Mouse (Mus musculus) G1E (cell line): Measurements from ENCODE around the gene Mgat4e.

Experiments used
- CTCF ChIP-seq: IDR thresholded peaks from 2 replicates; pipeline ENCODE4 v1.5.1; 2012; ENCODE audit warnings: low read depth, low read length, inconsistent platforms, mixed read lengths
- GATA1 ChIP-seq: IDR thresholded peaks from 2 replicates; pipeline ENCODE4 v1.6.1; 2012; ENCODE audit warnings: borderline replicate concordance, low read length, inconsistent platforms, mixed read lengths
- POLR2AphosphoS5 ChIP-seq: IDR thresholded peaks from 2 replicates; pipeline ENCODE4 v1.6.1; 2012; ENCODE audit warnings: low read depth, low read length, inconsistent platforms; ENCODE audit not compliant: insufficient replicate concordance
- TAL1 ChIP-seq: conservative IDR thresholded peaks from 2 replicates; pipeline ENCODE4 v1.6.1; 2012; ENCODE audit warnings: low read depth, low read length, inconsistent platforms, mixed read lengths

DNA sequence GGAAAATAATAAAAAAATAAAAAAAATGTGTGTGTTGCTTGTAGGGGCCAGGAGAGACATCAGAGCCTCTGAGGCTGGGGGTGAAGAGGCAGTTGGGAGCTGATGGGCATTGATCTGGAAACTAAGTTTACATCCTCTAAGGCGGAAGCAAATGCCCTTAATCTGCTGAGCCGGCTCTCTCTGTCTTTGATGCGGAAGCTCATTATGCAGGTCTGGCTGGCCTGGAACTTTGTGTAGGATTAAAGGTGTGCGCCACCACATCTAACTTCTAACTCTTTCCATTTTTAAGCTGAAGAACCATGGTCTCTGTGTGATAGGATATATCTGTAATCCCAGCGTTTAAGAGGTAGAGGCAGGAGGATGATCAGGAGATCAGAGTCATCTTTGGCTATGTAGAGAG lies 9.0 kb upstream of the Mgat4e start:
- TF ChIP-seq CTCF (no peak), GATA1 (no peak), TAL1 (no peak), POLR2AphosphoS5 (no peak)
